Mouse (Mus musculus): Measurements from ENCODE around the gene Adamtsl3. TPM values are rescaled to one million over a fixed set of nuclear protein-coding genes. Genes with fewer than 3 reads are reported as not detected.

Gene Adamtsl3
- polyA plus RNA-seq, 1 experiment: 0.43 TPM

GRCm38 (mm10) chr7:82484834-82485233 is 149.3 kb downstream of the Adamtsl3 start:
- H3K27me3 ChIP-seq (ENCODE audit: control insufficient read depth, insufficient read depth, low read length): no peaks in the 10 kb centered on the region
- H3K27ac ChIP-seq (ENCODE audit: control insufficient read depth, insufficient read depth, low read depth, low read length): no peak overlapping the region
- no peak overlapping the region for H3K4me3 ChIP-seq (ENCODE audit: control insufficient read depth, low read depth, low read length)
- no peaks in the 10 kb centered on the region for H3K4me1 ChIP-seq (ENCODE audit: control insufficient read depth, insufficient read depth, low read length)
- H3K36me3 ChIP-seq (ENCODE audit: control insufficient read depth, insufficient read depth, low read length): no peaks in the 10 kb centered on the region
- TF ChIP-seq CTCF (IDR thresholded peaks at IDR 0.05; ENCODE audit: control insufficient read depth, insufficient read depth, insufficient replicate concordance, low read depth, low read length): no peak
- TF ChIP-seq POLR2A (IDR thresholded peaks at IDR 0.05; ENCODE audit: control insufficient read depth, low read depth, low read length): no peak

- Histone ChIP-seq H3K4me1 (ENCODE audit: control insufficient read depth, insufficient read depth, low read length) (no peaks in the 10 kb centered on the region), H3K27me3 (ENCODE audit: control insufficient read depth, insufficient read depth, low read length) (no peaks in the 10 kb centered on the region), H3K36me3 (ENCODE audit: control insufficient read depth, insufficient read depth, low read length) (no peaks in the 10 kb centered on the region), H3K27ac (ENCODE audit: control insufficient read depth, insufficient read depth, low read depth, low read length) (no peak overlapping the region), H3K4me3 (ENCODE audit: control insufficient read depth, low read depth, low read length) (no peak overlapping the region)
- TF ChIP-seq CTCF (IDR thresholded peaks at IDR 0.05; ENCODE audit: control insufficient read depth, insufficient read depth, insufficient replicate concordance, low read depth, low read length) (no peak), POLR2A (IDR thresholded peaks at IDR 0.05; ENCODE audit: control insufficient read depth, low read depth, low read length) (no peak)
Measured at GRCm38 (mm10) chr7:82485344-82485954, 150.0 kb downstream of the Adamtsl3 start.

GRCm38 (mm10) chr7:82491018-82491417 is 155.5 kb downstream of the Adamtsl3 start:
- H3K27ac ChIP-seq (ENCODE audit: control insufficient read depth, insufficient read depth, low read depth, low read length): no peak overlapping the region
- H3K27me3 ChIP-seq (ENCODE audit: control insufficient read depth, insufficient read depth, low read length): no peaks in the 10 kb centered on the region
- no peaks in the 10 kb centered on the region for H3K4me1 ChIP-seq (ENCODE audit: control insufficient read depth, insufficient read depth, low read length)
- H3K36me3 ChIP-seq (ENCODE audit: control insufficient read depth, insufficient read depth, low read length): no peaks in the 10 kb centered on the region
- no peak overlapping the region for H3K4me3 ChIP-seq (ENCODE audit: control insufficient read depth, low read depth, low read length)
- no peak for TF ChIP-seq CTCF (IDR thresholded peaks at IDR 0.05; ENCODE audit: control insufficient read depth, insufficient read depth, insufficient replicate concordance, low read depth, low read length)
- no peak for TF ChIP-seq POLR2A (IDR thresholded peaks at IDR 0.05; ENCODE audit: control insufficient read depth, low read depth, low read length)

GRCm38 (mm10) chr7:82492881-82493280 is 157.4 kb downstream of the Adamtsl3 start:
- H3K36me3 ChIP-seq (ENCODE audit: control insufficient read depth, insufficient read depth, low read length): no peaks in the 10 kb centered on the region
- no peak overlapping the region for H3K4me3 ChIP-seq (ENCODE audit: control insufficient read depth, low read depth, low read length)
- no peaks in the 10 kb centered on the region for H3K4me1 ChIP-seq (ENCODE audit: control insufficient read depth, insufficient read depth, low read length)
- H3K27ac ChIP-seq (ENCODE audit: control insufficient read depth, insufficient read depth, low read depth, low read length): no peak overlapping the region
- TF ChIP-seq POLR2A (IDR thresholded peaks at IDR 0.05; ENCODE audit: control insufficient read depth, low read depth, low read length): no peak
- no peak for TF ChIP-seq CTCF (IDR thresholded peaks at IDR 0.05; ENCODE audit: control insufficient read depth, insufficient read depth, insufficient replicate concordance, low read depth, low read length)
- H3K27me3 ChIP-seq (ENCODE audit: control insufficient read depth, insufficient read depth, low read length): no peaks in the 10 kb centered on the region

GRCm38 (mm10) chr7:82494220-82494619 is 158.7 kb downstream of the Adamtsl3 start:
- no peak overlapping the region for H3K27ac ChIP-seq (ENCODE audit: control insufficient read depth, insufficient read depth, low read depth, low read length)
- no peaks in the 10 kb centered on the region for H3K4me1 ChIP-seq (ENCODE audit: control insufficient read depth, insufficient read depth, low read length)
- H3K4me3 ChIP-seq (ENCODE audit: control insufficient read depth, low read depth, low read length): no peak overlapping the region
- no peaks in the 10 kb centered on the region for H3K36me3 ChIP-seq (ENCODE audit: control insufficient read depth, insufficient read depth, low read length)
- H3K27me3 ChIP-seq (ENCODE audit: control insufficient read depth, insufficient read depth, low read length): no peaks in the 10 kb centered on the region
- TF ChIP-seq POLR2A (IDR thresholded peaks at IDR 0.05; ENCODE audit: control insufficient read depth, low read depth, low read length): no peak
- TF ChIP-seq CTCF (IDR thresholded peaks at IDR 0.05; ENCODE audit: control insufficient read depth, insufficient read depth, insufficient replicate concordance, low read depth, low read length): no peak

- no peak overlapping the region for H3K27ac ChIP-seq (ENCODE audit: control insufficient read depth, insufficient read depth, low read depth, low read length)
- no peaks in the 10 kb centered on the region for H3K36me3 ChIP-seq (ENCODE audit: control insufficient read depth, insufficient read depth, low read length)
- H3K4me3 ChIP-seq (ENCODE audit: control insufficient read depth, low read depth, low read length): no peak overlapping the region
- H3K4me1 ChIP-seq (ENCODE audit: control insufficient read depth, insufficient read depth, low read length): no peaks in the 10 kb centered on the region
- no peaks in the 10 kb centered on the region for H3K27me3 ChIP-seq (ENCODE audit: control insufficient read depth, insufficient read depth, low read length)
- TF ChIP-seq POLR2A (IDR thresholded peaks at IDR 0.05; ENCODE audit: control insufficient read depth, low read depth, low read length) (no peak), CTCF (IDR thresholded peaks at IDR 0.05; ENCODE audit: control insufficient read depth, insufficient read depth, insufficient replicate concordance, low read depth, low read length) (no peak)
Measured at GRCm38 (mm10) chr7:82497064-82497463, 161.6 kb downstream of the Adamtsl3 start.

GRCm38 (mm10) chr7:82501306-82501705 is 165.8 kb downstream of the Adamtsl3 start:
- Histone ChIP-seq H3K27ac (ENCODE audit: control insufficient read depth, insufficient read depth, low read depth, low read length) (no peak overlapping the region), H3K36me3 (ENCODE audit: control insufficient read depth, insufficient read depth, low read length) (no peaks in the 10 kb centered on the region), H3K27me3 (ENCODE audit: control insufficient read depth, insufficient read depth, low read length) (no peaks in the 10 kb centered on the region), H3K4me1 (ENCODE audit: control insufficient read depth, insufficient read depth, low read length) (no peaks in the 10 kb centered on the region), H3K4me3 (ENCODE audit: control insufficient read depth, low read depth, low read length) (no peak overlapping the region)
- TF ChIP-seq POLR2A (IDR thresholded peaks at IDR 0.05; ENCODE audit: control insufficient read depth, low read depth, low read length): no peak
- no peak for TF ChIP-seq CTCF (IDR thresholded peaks at IDR 0.05; ENCODE audit: control insufficient read depth, insufficient read depth, insufficient replicate concordance, low read depth, low read length)

Data from testis, adult 2 months (tissue).